Mouse (Mus musculus) mouse trophoblast stem cell (cell line): ENCODE data around the gene Tmc2.

Experiments used
- in situ Hi-C, 2 experiments: fragments of 300-500 bp; cut with MseI, MboI; formaldehyde crosslinking; loops; 2 replicates in 1 of 2; 3 replicates in 1 of 2; pipeline ENCODE4 v1.15.1; 2025

Tmc2 gene

DNA sequence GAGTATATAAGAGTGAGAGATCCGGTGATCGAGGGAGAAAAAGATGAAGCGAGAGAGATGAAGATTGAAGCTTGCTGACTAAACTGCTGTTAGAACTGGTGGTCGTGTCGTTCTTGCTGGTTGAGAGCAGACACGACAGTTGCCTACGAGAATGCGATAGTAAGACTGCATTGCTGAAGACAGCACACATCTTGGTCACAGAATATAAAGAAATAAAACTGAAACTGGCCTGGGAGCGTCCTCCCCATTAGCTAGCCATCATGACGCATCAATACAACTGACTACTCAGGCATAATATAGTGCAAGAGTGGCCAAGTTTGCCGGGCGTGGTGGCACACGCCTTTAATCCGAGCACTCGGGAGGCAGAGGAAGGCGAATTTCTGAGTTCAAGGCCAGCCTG, at the start of gene Tmc2:
Gene Tmc2, plus strand, starts transcription at position 301 of the 400 bp plus-strand sequence.
- in situ Hi-C loops = no loop called here

DNA sequence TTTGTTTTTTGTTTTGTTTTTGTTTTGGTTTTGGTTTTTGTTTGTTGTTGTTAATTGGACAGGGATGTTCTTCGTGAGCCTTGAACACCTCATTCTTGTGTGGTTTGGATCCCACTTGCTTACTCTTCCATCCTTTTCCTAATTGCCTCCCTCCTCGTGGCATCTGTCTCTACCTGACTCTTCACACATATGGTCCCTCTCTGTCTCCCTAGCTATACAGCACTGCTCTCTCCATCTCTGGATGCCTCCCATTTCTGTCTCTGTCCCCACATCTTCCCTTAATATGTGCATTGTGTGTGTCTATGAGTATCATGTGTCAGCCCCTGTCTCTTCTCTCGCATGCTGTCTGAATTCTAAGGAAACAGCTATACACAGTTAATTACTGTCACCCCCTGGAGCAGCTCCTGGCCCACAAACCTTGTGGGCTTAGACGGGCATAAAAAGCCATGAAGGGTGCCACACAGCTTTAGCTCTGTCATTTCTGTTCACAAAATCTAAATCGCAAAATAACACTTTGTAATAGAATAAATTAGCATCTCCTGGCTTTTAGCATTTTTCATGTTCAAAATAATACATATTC, 48.8 kb upstream of the Tmc2 start:
- in situ Hi-C loops = no loop called here

GRCm38 (mm10) chr2:130155171-130155570, 39.8 kb upstream of the Tmc2 start:
- in situ Hi-C loops = no loop called here

DNA sequence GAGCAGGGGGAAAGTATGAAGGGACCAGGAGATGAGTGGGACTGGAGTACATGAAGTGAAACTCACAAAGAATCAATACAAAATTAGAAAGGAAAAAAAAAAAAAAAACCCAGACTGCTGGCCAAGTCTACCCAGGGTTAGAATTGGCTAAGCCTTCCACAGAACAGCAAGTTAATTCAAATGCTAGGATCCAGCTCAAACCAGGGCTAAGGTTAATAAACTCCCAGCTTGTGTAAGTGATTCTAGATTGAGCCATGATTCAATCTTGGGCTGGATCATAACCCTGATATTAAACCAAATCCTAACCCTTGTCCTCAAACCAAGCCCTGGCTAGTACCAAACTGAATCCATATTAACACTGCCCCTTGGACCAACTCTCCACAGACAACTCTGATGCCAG, 39.1 kb upstream of the Tmc2 start:
- in situ Hi-C loops = no loop called here

GRCm38 (mm10) chr2:130157231-130158087, 37.5 kb upstream of the Tmc2 start:
- in situ Hi-C loops = no loop called here

- in situ Hi-C loops = no loop called here
Measured at GRCm38 (mm10) chr2:130158088-130158437, 36.9 kb upstream of the Tmc2 start.

GRCm38 (mm10) chr2:130162701-130163100, 32.3 kb upstream of the Tmc2 start:
- in situ Hi-C loops = no loop called here

GRCm38 (mm10) chr2:130166311-130167214, 28.4 kb upstream of the Tmc2 start:
- in situ Hi-C loops = no loop called here

DNA sequence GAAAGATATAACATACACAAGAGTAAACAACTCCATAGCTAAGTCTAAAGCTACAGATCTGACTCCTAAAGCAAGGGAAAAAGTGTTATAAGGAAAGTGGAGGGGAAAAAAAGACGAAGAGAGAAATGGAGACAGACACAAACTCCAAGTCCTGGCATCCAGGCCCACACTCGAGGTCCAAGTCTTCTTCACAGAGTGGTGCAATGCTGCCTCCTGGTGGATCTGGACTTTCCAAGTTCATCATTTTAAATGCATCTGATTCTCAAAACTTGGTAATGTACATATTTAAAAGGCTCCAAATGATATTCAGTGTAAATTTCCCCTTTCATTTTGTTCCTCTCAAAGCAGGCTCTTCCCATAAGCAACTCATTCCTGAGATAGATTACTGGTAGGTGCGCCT, 27.1 kb upstream of the Tmc2 start:
- in situ Hi-C loops = no loop called here

DNA sequence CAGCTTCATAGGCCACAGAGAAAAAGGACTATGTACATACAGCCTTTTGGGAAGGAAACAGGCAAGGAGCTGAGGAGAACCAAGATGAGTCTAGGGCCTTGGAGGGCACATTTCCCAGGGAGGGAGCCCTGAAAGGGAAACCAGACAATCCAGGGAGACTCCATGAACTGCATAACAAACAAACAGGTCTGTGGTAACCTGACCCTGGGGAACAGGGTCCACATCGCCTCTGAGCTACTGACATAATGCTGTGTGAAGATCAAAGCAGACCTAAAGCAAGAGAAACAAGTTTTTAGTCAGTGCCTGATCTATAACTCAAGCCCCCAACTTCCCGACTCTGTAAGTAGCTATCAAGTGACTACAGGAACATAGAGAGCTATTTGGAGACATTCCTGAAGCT, 23.3 kb upstream of the Tmc2 start:
- in situ Hi-C loops = no loop called here

GRCm38 (mm10) chr2:130176820-130177219, 18.2 kb upstream of the Tmc2 start:
- in situ Hi-C loops = no loop called here

DNA sequence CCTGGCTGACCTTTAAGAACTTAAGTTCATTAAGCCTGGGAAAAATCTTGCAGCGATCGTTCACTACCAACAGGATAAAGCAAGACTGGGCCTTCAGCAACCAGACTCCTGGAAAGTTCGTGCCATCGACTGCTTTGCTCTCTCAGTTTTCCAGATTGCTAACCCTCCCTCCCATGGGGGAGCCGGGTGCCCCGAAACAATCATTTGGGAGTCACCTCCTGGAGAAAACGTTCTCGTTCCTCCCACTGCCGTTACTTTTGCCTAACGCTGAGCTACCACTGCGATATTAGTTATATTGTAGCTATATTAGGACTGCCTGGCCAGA, 16.7 kb upstream of the Tmc2 start:
- in situ Hi-C loops = no loop called here

DNA sequence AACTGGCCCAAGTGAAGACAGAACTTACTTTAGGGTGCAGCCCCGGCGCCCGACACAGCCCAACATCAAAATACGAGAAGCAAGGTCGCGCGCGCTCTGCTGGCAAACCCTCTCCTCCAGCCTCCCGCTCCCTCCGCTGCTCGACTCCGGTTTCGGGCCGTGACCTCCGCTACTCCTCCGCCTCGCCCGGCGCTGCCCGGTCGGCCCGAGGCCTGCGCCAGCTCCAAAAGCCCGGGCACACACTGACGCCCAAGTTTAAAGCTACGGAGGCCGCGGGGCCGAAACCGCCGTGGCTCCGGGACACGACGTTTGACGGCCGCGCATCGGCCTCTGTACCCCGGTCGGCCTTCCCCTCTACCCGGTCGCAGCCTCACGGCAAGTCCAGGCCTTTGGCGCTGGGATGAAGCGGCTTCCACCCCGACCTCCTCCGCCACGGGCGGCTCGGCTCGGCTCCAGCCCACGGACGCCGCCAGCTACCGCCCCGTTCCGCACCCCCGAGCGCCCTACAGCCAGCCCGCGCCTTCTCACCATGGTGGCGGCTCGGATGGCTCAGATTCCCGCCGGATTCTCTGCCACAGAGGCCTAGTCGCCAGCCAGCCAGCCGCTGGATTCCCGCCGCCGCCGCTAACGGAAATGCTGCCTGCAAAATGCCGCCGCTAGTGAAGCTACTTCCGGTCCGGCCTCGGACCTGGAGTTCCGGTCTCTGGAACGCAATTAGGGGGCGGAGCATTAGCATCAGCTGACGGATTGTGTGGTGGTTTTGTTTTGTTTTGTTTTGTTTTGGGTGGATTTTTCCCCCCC, 16.1 kb upstream of the Tmc2 start, which contains the start of gene Snrpb:
Gene Snrpb, minus strand, starts transcription at position 698 of the 801 bp plus-strand sequence.
- in situ Hi-C loops = no loop called here

- in situ Hi-C loops = no loop called here
Measured at GRCm38 (mm10) chr2:130179507-130180019, 15.4 kb upstream of the Tmc2 start.

GRCm38 (mm10) chr2:130188391-130188790, 6.6 kb upstream of the Tmc2 start:
- in situ Hi-C loops = no loop called here

- in situ Hi-C loops = no loop called here
Measured at GRCm38 (mm10) chr2:130200961-130201360, 6.0 kb downstream of the Tmc2 start.

DNA sequence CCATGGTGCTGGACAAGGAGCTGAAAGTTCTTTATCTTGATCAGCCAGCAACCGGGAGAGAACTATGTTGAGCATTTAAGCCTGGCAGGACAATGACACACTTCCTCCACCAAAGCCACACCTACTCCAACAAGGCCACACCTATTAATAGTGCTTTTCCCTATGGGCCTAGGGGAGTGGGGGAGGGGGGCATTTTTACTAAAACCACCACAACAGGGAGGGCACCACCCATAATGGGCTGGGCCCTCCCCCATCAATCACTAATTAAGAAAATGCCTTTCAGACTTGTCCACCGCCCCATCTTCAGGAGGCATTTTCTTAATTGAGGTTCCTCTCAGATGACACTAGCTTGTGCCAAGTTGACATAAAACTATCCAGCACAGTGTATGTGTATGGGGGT, 12.4 kb downstream of the Tmc2 start:
- in situ Hi-C loops = no loop called here

- in situ Hi-C loops = no loop called here
Measured at GRCm38 (mm10) chr2:130207996-130208395, 13.0 kb downstream of the Tmc2 start.

DNA sequence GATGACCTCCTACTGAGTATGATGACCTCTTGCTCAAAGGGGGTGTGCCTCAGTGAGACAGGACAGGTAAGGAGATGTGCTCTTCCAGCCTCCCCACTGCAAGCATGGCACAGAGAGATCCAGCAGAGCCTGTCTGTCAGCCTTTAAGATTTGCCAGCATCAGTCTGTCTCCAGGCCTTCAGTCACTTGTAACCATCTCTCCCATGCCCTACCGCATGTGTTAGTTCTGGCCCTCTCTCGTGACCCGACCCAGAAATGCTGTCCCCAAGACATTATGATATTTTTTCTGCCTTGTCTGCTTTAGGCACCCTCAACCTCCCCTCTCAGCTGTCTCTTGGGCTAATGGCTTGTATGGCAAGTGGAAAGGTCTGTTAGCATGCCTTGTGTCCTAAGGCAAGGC, 14.6 kb downstream of the Tmc2 start:
- in situ Hi-C loops = no loop called here

- in situ Hi-C loops = no loop called here
Measured at GRCm38 (mm10) chr2:130211581-130211980, 16.6 kb downstream of the Tmc2 start.

DNA sequence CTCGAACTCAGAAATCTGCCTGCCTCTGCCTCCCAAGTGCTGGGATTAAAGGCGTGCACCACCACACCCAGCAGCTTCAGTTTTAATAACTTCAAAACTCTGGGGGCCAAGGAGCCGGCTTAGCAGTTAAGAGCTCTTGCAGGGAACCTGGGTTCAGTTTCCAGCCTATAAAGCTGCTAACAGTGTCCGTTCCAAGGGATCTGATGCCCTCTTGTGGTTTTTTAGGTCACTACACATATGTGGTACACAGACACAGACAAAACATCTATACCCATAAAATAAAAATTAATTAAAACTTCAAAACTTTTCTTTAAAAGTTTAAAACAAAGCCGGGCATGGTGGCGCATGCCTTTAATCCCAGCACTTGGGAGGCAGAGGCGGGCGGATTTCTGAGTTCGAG, 51.9 kb downstream of the Tmc2 start:
- in situ Hi-C loops = loop anchor here (10.0 to 25.0 kb wide), 2 partner anchors 172 to 335 kb away; no protein-coding TSS in a partner anchor
